Mouse (Mus musculus) c-Kit-positive CD71-positive TER-119-positive erythroid progenitor cells, embryonic 14.5 days (primary cell): ENCODE data around the gene Dab2.

Source experiments
- DNase-seq: peaks from one replicate; pipeline ENCODE4 v3.0.0-alpha.2; 2013; ENCODE audit warnings: low spot score

Gene Dab2

DNA sequence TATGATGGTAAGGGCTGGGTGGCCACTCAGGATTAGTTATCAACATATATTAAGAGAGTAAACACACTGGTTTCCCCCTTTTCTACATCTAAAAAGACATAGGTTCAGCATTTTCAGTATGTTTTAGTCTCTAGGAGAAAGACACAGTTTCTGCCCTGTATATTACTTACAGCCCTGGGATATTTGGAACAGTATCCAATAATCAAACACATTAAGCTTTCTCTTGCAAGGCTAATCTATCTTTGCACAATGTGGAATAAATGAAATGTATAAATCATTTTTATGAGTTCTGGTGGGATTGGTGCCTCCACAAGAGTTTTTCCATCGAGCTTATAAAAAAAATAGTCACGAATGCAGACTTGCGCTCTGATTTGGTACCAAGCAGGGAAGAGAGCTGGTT, 169.8 kb downstream of the Dab2 start:
- DNase-seq, result no peak

DNA sequence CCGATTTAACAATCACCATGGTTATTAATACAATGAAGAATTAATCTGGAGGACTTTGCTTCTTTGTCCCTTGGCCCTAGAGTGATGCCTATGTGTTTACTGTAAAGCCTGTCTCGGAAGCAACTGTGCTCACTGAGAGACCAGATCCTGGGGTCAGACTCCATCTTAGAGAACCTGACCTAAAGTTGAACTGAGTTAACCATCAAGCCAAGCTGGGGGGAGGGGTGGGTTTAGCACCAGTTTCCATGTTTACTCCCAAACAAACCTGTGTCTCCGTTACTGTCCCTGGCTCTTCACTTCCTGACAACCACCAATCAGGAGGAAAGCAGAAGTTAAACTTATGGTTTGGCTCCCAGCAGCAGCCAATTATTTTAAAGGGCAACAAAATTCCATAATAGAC, 184.0 kb downstream of the Dab2 start:
- no peak for DNase-seq
